Mouse (Mus musculus): ENCODE results near the gene 1700001O22Rik.

DNA sequence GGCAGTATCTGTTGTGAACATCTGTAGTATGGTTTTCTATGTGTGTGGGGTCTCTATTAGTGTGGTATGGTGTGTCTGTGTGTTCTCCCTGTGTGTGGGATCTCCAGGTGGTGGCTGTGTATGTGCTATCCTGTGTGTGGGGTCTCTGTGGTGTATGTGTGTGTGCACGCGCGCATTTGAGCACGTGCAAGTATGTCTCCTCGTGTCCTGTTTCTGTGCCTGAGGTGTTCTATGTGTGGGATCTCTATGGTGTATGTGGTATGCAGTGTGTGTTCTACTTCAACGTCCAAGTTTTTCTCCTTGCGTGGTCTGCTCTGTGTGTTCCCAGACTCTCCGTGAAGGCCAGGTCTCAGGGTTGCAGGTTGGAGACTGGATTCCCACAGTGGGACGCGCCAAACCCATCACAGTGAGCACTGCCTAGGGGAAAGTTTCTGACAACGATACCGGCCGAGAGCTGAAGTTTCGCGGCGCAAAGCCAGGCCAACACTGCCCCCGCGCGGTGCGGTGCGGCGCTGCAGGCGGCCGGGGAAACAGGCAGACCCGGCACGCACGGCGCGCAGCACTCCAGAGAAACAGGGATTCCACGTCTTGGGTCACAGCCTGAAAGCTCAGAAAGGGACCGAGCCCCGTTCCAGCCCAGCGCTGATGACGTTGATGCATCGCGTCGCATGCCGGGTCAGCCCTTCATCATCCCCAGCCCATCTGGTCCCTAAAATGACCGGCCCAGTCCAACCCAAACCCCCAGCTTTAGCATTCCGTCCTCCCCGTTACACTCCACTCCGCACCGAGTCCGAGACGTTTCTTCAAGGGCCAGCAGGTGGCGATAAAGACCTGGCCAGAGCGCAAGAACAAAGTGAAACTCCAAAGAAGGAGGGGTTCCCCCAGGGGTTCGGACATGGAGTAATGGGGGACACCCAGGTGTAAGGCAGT, 9.0 kb downstream of the 1700001O22Rik start:
- TF ChIP-seq POLR2A (IDR thresholded peaks at IDR 0.05; ENCODE audit: extremely low read depth, insufficient read depth, low read length) = no peak
- peak; percentile 91 for TF ChIP-seq CTCF (IDR thresholded peaks at IDR 0.05; ENCODE audit: low read depth, low read length)
